Mouse (Mus musculus): ENCODE results near the gene Abcb11.

DNA sequence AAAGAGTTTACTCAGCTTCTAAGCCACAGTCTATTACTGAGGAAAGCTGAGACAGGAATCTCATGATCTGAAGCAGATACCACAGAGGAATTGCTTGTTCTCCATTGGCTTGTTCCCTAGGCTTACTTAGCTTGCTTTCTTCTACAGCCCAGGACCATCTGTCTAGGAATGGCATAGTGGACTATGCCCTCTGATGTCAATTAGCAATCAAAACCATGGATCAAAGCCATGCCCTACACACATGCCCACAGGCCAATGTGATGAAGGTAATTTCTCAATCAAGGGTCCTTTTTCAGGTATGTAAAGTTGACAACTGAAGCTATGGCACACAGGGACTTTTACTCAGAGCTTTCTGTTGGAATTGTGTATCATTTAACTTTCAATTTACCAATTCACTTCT is 47.9 kb downstream of the Abcb11 start:
- TF ChIP-seq POLR2A (IDR thresholded peaks at IDR 0.05; ENCODE audit: insufficient read length, low read depth) (no peak), CEBPB (IDR thresholded peaks at IDR 0.05; ENCODE audit: insufficient read depth, poor library complexity, severe bottlenecking) (no peak)
